Mouse (Mus musculus) retina, adult 2 months (tissue): ENCODE measurements around the gene Cdyl2.
A peak's percentile ranks its signal among the peaks of the same experiment; 100 is the strongest.

Source experiments
- DNase-seq: peaks from one replicate; pipeline ENCODE4 v3.0.0-alpha.2; 2012; ENCODE audit warnings: low read depth, low spot score

Gene Cdyl2

DNA sequence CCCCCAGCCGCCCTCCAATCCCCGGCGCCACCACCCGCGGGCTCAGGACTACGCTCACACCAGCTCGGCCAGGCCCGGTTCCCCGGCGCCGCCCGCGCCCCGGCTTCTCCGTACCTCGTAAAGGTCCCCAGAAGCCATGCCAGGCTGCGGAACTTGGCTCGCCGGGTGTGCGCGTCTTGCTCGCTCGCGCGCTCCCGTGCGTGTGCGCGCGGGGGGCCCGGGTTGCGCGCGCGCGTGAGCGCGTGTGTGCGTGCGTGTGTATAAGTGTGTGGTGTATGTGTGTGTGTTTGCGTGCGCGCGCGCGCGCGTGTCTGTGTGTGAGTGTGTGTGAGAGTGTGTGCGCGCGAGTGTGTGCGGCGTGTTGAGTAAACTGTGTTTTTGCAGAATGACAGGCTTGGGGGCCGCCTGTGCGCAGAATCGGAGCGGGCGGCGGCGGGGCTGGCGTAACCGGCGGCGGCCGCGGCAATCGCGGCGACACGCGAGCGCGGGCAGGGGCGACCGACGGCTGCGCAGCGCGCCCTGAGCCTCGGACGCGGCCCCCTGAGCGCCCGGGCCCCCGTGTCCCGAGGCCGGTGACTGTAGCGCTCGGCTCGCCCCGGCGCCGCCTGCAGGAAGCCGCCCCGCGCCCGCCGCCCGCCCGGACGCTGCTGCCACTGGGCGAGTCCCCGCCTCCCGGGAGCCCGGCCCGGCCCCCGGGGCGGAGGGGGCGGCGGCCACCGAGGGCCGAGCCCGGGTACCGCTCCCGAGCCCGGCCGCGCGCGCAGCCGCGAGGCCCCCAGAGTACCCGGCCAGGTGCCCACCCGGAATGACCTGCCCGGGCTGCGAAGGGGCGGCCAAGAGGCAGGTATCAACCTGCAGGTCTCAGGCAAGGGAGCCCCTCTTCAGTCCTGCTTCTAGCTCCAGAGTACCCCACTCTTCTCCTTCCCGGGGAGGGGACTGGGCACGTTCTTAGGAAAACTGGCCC lies at the start of gene Cdyl2:
Cdyl2 (minus strand) TSS at position 308 of the 964 bp plus-strand sequence.
- peak; percentile 29 for DNase-seq

DNA sequence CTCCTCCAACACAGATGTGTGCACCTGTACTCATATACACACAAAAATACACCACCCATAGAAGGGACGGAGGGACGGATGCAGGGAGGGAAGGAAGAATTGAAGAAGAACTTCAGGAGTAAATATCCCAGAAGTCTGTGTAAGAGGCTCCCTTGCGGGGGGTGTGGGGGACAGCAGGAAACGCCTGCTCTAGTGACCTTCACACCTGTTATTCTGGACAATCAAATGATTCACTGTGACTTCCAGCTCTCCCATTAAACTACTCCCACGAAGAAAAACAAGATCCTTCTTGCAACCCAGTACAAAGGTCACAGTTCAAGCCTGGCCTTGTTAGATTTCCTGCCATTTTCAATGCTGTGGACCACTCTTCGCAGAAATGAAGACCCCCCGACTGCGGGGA lies 47.8 kb upstream of the Cdyl2 start:
- no peak for DNase-seq

DNA sequence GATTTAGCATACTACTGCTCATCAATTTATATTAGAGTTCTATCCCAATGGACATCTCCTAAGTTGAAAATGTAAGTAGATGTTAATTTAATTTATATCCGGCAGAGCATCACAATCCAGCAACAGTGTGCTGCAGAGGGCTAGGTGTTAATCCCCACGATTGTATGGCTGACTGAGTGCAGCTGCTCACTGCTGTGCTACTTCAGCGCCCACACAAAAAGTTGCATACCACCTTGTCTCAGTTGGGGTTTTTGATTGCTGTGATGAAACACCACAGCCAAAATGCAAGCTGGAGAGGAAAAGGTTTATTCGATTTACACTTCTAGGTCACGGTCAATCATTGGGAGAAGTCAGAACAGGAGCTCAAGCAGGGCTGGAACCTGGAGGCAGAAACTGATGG lies 41.4 kb upstream of the Cdyl2 start:
- no peak for DNase-seq

DNA sequence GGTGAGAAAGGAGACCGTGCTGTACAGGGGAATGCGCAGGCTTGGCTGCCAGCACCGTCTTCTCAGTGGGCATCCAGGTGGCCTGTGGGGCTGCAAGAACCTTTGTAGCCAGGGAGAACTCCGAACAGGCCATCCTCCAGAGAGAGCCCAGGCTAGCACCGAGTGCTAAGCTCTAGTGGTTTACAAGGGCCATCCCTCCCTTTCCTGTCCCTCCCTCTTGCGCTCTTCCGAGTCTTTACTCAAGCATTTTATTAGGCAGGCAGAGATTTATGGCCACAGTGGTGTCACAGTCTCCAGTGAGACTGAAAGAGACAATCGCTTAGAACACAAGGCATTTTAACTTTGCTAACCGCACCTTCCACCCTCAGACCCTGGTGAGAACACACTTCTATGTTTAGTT lies 39.9 kb upstream of the Cdyl2 start:
- no peak for DNase-seq

DNA sequence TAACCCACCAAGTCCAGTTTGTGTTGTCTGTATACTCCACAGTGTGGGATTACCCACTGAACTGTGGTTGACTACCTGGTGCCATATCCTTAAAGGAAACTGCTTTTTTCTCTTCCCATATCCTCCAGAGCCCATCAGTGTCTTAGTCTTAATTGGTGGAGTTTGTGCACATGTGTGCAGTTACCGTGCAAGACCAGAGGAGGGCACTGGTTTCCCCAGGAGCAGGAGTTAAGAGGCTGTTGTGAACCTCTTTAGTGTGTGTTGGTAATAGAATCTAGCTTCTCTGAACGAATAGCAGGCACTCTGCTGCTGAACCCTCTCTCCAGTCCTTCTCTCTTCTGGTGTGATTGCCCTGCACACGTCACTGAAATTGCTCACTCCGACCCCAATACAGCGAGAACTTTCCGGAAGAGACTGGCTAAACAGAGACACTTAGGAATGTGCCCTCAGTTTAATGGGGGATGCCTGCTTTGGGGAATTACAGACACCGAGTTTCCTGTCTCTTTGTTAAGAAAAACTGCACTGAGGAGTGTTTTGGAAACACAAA lies 39.1 kb upstream of the Cdyl2 start:
- no peak for DNase-seq

DNA sequence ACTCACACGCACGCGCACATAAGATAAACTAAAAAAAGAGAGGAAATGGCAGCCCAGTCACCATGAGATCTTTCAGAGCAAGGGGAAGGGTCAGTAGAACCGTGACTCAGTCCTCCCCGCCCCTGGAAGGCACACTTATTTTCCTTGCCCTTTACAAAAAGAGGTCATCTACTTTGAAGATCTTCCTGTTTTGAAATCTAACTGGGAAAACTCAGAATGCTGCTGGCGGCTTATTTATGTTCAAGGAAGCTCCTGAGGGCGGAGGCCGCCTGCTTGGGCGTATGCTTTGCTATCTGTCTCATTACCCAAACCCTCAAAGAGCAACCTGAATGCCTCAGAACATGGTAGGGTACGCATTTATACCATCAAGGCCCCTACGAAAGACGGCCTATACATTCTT lies 38.0 kb upstream of the Cdyl2 start:
- DNase-seq: no peak

DNA sequence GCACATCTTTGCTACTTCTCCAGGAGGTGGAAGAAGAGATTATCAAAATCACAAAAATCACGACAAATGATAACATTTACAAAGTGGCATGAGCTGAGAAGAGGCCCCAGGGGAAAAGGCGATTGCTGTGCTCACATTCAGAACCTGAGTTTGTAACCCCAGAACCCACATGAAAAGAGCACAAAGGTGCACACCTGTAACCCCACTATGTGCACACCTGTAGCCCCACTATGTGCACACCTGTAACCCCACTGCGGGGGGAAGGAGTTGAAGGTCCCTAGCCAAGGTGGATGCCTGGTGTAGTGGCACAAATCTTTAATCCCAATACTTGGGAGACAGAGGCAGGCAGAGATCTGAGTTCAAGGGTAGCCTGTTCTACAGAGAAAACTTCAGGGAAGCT lies 23.4 kb upstream of the Cdyl2 start:
- no peak for DNase-seq

DNA sequence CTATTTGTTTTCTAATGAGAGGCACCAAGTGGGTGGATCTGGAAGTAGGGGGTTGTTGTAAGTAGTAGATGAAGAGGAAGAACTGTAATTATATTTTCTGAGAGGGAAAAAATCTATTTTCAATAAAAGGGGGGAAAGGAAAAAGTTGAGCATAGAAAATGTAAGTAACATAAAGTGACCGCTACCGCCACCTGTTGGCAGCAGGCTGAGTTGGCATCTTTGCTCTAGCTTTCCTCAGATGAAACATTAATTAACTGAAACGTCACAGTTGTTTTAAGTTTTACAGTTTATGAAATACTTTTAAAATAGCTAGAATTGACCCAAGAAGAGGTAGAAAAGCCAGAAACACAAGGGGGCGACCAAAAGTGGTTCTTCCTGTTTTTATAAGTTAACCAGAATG lies 22.8 kb upstream of the Cdyl2 start:
- no peak for DNase-seq

DNA sequence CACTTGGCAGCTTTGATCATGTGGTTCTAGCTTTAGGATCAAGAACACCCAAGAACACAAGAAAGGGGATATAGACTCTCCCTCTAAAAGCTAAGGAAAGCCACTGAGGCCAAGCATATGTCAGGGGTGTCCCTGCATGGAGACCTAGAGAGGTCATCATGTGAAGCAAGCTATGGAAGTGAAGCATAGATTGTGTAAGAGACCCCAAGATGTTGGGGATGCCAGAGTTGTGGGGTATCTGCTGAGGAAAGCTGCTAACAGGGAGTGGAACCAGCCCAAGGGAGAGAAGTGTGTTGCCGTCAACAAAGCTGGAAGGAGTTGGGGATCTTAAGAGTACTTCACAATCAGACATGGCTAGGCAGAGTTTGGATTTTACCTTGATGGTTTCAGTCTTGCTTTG lies 7.9 kb upstream of the Cdyl2 start:
- no peak for DNase-seq

DNA sequence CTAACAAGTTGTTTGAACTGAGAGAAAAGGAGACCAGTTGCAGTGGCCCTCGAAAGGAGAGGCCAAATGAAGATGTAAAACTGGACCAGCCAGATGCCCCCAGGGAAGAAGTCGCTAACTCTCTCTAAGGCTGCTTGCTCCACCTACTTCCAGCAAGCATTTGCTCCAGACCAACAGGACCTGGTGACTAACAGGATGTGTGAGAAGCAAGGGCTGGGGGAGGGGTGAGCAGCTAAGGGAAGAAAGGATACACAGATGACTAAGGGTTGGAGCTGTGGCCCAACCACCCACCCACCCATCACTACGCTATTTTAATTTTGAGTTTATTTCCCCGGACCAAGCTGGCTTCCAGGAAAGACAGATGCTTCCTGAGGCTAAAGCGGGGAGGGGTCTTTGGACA lies 2.5 kb upstream of the Cdyl2 start:
- no peak for DNase-seq

DNA sequence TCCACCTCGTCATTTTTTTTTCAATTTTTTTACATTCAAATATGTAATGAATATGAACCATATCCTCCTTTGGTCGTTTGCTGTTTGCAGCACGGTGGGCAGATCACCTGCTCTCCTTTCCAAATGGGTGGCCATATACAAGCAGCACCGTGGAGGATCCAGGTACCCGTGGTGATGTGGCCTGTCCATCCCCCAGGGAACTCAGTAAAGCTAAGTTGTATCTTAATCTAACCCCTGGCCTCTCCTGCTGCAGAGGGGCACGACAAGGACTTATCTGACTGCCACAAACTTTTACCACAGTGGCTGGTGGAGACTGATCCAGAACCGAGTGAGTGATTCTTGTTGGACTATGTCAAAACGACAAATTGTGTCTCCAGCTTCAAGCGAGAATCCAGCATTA lies 1.4 kb upstream of the Cdyl2 start:
- no peak for DNase-seq

DNA sequence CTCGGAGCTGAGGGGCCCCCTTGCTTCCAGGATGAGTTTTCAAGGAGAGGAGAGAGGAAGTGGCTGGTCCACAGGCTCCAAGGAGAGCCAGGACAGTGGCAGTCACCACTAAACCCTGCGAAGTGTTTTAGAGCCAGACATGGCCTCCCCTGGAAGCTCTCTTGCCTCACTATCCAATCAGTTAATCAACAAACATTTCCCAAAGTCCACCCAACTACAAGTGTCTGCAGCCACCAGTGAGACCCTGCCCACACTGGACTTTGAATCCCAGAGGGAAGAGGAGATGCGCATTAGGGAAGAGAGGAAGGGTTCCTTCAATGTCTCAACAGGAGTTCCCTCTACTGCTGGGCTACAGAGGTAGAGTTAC lies 840 bp upstream of the Cdyl2 start:
- DNase-seq: no peak

DNA sequence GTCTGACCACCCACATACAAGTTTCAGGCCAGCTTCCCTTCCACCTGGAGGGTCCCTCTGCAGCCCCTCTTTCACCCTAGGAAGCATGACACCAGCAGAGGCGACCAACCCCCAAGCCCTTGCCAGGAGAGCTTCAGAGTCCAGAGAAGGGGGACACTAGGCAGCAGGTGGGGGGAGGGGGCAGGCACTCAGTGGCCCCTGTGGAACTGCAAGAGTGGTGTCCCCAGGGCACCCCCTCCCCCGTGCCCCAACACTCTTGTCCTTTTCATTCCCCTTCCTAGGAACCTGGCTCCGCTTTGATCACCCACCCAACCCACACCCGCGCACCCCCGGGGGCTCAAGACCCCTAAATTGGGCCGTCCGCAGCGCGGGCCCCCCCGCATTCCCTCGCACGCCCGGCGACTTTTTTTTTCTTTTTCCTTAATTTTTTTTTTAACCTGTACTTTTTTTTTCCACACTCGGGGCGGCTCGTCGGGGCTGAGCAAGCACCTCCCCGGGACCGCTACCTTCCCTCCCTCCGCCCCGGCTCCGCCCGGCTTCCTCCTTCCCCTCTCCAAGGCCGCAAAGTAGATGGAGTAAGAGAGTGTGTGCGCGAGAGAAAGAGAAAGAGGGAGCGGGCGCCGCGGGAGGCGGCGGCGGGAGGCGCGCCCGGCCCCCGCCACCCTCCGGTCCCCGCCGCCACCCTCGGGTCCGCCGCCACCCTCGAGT lies 661 bp downstream of the Cdyl2 start:
- DNase-seq: no peak

DNA sequence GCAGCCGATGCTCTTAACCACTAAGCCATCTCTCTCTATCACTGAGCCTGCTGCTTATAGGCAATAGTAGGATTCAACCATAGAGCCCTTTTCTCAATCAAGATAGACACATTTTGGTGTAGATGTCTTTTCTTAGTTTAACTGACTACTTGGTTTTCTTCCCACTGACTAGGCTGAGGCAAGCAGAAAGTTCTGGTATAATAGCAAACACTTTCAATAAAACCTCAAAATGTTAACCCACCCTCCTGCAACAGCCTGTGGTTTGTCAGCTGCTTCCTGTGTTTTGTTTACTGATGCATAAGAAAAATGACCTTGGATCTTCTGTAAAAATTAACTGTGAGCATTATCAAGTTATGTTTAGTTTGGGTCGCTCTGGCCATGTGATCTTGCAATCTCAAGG lies 11.3 kb downstream of the Cdyl2 start:
- no peak for DNase-seq

DNA sequence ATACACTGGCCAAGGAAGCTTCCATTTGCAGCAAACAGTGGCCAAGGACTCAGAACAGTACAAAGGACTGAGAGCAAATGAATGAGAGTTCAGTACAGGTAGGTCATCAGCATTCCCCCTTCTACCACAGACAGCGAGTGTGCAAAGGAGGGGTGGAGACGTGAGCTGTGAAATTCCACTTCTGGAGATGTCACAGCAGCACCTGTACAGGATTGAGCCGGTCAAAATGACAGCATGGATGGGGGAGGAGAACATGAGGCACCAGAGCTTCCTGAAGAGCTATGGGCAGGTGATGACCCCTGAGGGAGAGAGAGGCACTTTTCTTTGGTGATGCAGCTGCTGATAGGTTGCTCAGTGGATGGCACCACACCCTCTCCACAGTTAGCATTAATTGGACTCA lies 25.3 kb downstream of the Cdyl2 start:
- no peak for DNase-seq

DNA sequence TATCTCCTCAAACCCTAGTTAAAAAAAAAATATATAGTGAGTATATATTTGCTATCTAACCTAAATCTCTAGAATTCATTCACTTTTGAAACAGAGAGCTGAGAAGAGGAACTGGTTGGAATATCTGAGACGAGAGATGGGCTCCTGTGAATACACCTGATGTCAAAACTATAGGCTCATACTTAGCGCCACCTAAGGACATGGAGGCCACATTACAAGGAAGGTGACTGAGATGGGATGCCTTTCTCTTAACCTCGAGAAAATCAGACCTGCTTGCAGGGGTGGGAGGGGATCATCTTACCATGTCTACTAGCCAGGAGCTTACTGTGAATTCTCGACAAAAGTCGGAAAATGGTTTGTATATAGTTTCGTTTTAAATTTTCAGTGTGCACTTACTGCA lies 30.3 kb downstream of the Cdyl2 start:
- DNase-seq: no peak

DNA sequence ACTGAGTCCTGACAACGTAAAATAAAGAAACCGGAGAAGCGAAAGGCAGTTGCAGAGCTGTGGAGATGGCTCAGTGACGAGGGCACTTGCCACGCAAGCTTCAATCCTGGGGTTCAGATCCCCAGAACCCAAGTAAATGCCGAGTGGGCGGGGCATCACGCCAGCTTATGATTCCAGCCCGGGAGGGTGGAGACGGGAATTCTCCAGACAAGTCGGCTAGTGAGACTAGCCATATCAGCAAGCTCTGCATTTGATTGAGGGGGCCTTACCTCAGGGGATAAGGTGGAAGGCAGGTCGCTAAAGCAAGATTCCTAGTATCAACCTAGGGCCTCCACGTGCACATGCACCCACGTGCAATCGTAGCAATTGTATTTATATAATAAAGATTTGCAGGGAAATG lies 39.9 kb downstream of the Cdyl2 start:
- no peak for DNase-seq

DNA sequence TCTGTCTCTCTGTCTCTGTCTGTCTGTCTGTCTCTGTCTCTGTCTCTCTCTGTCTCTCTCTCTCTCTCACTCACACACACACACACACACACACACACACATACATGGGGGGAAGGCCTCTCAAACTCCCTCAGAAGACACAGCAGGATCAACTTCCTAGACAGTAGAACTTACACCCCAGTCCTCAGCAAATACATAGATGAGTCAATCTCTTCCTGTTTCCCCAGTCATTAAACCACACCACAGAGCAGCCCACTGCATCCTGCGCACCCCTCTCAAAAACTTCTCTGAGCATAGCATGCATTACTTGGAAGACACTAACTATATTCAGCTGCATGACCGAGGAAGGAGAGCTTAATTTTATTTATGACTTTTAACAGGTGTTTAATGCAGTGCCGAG lies 43.0 kb downstream of the Cdyl2 start:
- no peak for DNase-seq

DNA sequence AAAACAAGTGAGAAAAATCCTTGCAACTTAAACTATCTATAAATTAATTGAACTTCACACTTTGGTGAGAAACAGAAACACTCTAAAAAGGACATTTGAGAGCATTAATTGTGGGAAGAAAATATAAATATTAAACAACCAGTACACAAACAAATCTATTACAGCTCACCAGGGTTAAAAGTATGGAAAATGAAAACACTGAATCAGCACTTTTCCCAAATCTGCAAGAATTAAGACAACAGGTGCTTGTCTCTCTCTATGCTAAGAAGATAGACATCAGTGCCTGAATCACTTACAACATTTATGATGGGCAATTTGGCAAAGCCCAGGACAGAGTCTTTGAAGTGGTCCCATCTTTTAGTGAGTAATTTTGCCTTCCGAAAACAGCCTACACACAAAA lies 56.6 kb downstream of the Cdyl2 start:
- no peak for DNase-seq

DNA sequence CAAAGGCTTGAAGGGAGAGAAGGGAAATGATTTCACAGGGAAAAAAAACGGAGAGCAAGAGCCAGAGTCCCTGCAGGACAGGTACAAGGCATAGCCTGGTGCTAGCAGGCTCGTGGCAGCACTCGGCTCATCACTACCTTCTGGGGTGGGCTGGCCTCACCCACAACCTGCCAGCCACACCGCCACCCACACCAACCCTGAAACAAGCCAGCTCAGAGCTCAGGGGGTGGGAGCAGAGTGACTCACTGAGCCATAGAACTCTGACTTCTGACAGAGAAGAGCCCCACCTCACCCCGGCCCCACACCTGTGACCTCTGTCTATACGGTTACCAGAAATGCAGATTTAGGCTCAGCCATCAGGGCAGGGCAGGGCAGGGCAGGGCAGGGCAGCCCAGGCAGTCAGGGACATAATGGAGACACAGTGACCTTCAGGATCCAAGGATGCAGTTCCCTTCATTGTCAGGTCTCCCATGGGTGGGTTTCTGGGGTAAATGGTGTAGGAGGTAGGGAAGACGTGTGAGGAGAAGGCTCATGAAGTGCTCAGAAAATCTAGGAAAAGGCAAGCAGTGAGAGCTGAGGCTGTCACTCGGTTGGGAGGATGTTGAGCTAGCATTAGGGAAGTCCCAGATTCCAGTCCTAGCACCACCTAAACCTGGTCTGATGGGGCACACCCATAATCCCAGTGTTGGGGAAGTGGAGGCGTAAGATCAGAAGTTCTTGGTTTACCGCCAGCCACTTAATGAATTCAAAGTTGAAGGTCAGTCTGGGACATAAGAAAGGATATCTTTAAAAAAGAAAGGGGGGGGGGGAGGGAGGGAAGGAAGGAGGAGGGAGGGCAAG lies 58.6 kb downstream of the Cdyl2 start:
- no peak for DNase-seq

DNA sequence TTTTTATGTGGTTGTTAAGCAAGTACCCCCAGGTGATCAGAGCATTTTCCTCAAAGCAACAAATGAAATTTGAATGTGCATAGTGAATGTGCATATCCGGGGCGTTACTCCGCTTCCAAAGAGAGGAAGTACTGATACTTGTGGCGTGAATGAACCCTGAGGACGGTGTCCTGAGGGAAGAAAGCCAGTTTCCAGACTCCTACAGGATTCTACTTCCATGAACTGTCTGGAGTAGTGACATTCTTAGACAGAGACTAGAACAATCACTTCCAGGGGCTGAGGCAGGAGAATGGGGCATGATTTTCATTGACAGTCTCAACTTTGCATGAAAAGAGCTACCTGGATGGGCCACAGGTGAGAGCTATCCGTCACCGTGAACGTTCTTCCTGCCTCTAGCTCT lies 59.3 kb downstream of the Cdyl2 start:
- no peak for DNase-seq

DNA sequence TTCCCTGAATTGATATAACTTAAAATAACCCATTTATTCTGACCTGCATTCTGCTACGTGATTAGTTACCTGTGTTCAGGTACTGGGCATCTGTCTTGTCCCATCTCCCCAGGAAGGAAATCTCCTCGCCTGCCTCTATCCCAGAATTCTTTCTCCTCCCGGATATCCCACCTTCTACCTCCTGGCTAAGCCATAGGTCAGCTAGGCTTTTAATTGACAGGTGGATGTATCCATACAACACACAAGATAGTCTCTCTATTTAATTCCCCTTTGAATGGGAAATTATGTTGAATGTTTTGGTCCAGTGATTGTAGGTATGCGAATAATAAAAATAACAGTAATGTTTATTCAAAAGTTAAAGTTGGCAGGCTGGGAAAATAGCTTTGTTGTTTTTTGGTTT lies 59.7 kb downstream of the Cdyl2 start:
- no peak for DNase-seq
